In the genomic region with DNA sequence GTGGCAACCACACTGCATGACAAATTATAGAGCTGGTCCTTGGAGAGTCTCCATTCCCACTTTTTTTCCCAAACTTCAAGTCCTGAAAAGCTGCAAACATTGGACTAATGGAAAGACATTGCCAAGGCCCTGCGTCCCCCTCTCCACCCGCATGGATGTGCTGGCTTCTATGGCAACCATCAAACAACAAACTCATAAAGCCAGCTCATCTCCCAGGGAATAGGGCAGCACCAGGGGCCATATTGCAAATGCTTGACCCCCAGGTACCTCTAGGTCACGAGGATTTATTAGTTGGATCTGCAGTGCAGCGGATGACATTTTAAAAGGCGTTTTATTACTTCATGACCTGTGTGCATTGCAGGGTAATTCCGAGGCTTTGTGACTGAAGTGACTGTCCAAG, we compare ENCODE assay signal across 27 mouse cellular contexts.
DNase-seq lines count a peak whose midpoint lies in the region; ATAC-seq lines count a peak whose summit lies in the region.
"Had no signal": no experiment of that assay in that cellular context is flagged by ENCODE, and none has a peak within 500 bp of the region (broad histone marks: within the 10 kb centered on the region; RNA-seq: fewer than 3 reads in every experiment).

No protein-coding gene starts in this region.

- DNase-seq in heart, adult 11 months = peak; percentile 69
- no peak for DNase-seq in heart, embryonic 10.5 days (ENCODE audit: low spot score)
- peak; percentile 49 for DNase-seq in forelimb bud, embryonic 11.5 days (ENCODE audit: low read depth, low spot score)
- peak; percentile 43 for DNase-seq in limb, embryonic 10.5 days (ENCODE audit: low spot score)
- no peak for DNase-seq in cerebellum, adult 11 months
- DNase-seq: adrenal gland, adult 2 months; adrenal gland, postnatal 14 days; cerebellum, adult 18-20 months; cerebellum, adult 9-10 months; cerebellum, postnatal 25 days; gastrocnemius, postnatal 10 days; gastrocnemius, postnatal 36 days; heart, postnatal 10 days; heart, postnatal 36 days had no signal

- H3K9ac ChIP-seq in kidney, embryonic 16.5 days (replicated peaks; ENCODE audit: low read length) = no peak overlapping the region
- H3K9ac ChIP-seq: embryonic facial prominence, embryonic 13.5 days; forebrain, embryonic 12.5 days; forebrain, embryonic 15.5 days; heart, embryonic 12.5 days; heart, embryonic 15.5 days; hindbrain, embryonic 13.5 days had no signal

- no peaks in the 10 kb centered on the region for H3K9me3 ChIP-seq in heart, embryonic 10.5 days
- no peaks in the 10 kb centered on the region for H3K9me3 ChIP-seq in limb, embryonic 10.5 days (replicated peaks)
- no peaks in the 10 kb centered on the region for H3K9me3 ChIP-seq in kidney, embryonic 16.5 days (ENCODE audit: low read length)
- H3K9me3 ChIP-seq: embryonic facial prominence, embryonic 10.5 days; embryonic facial prominence, embryonic 13.5 days; forebrain, embryonic 12.5 days; forebrain, embryonic 15.5 days; heart, embryonic 12.5 days; heart, embryonic 15.5 days; hindbrain, embryonic 10.5 days; hindbrain, embryonic 13.5 days had no signal

- peaks cover 7% of the 10 kb centered on the region for H3K4me1 ChIP-seq in heart, embryonic 10.5 days
- H3K4me1 ChIP-seq in limb, embryonic 10.5 days = peaks cover 84% of the 10 kb centered on the region
- H3K4me1 ChIP-seq in kidney, embryonic 16.5 days (ENCODE audit: insufficient read depth, low read length) = peaks cover 5% of the 10 kb centered on the region; the same call in 1 of the 2 replicates

- no peaks in the 10 kb centered on the region for H3K36me3 ChIP-seq in heart, embryonic 10.5 days
- H3K36me3 ChIP-seq in limb, embryonic 10.5 days = no peaks in the 10 kb centered on the region
- no peaks in the 10 kb centered on the region for H3K36me3 ChIP-seq in kidney, embryonic 16.5 days (ENCODE audit: insufficient read depth, low read length)
- H3K36me3 ChIP-seq: embryonic facial prominence, embryonic 10.5 days; embryonic facial prominence, embryonic 13.5 days; forebrain, embryonic 12.5 days; forebrain, embryonic 15.5 days; heart, embryonic 12.5 days; heart, embryonic 15.5 days; hindbrain, embryonic 10.5 days; hindbrain, embryonic 13.5 days had no signal

- H3K4me3 ChIP-seq in heart, embryonic 10.5 days = no peak overlapping the region
- H3K4me3 ChIP-seq in limb, embryonic 10.5 days = no peak overlapping the region
- no peak overlapping the region for H3K4me3 ChIP-seq in kidney, embryonic 16.5 days (ENCODE audit: low read length)
- H3K4me3 ChIP-seq: embryonic facial prominence, embryonic 10.5 days; embryonic facial prominence, embryonic 13.5 days; erythroblast, embryonic 14.5 days; forebrain, embryonic 12.5 days; forebrain, embryonic 15.5 days; heart, embryonic 12.5 days; heart, embryonic 15.5 days; hindbrain, embryonic 10.5 days; hindbrain, embryonic 13.5 days had no signal

- no peak for ATAC-seq in kidney, embryonic 16.5 days (ENCODE audit: low FRiP score, low TSS enrichment)
- ATAC-seq: CD4-positive, CD25-positive, alpha-beta regulatory T cell, adult 4 months; forebrain, embryonic 15.5 days; hindbrain, embryonic 16.5 days; intestine, postnatal 0 days had no signal

- WGBS in heart, embryonic 10.5 days = 84% methylated on average over 6 of the region's 6 CpGs
- WGBS in limb, embryonic 10.5 days = 24% methylated on average over 6 of the region's 6 CpGs
- WGBS in kidney, embryonic 16.5 days = 38% methylated on average over 6 of the region's 6 CpGs

- no peaks in the 10 kb centered on the region for H3K27me3 ChIP-seq in heart, embryonic 10.5 days (ENCODE audit: insufficient read depth, poor library complexity, severe bottlenecking)
- H3K27me3 ChIP-seq in limb, embryonic 10.5 days (ENCODE audit: low read depth, poor library complexity, severe bottlenecking) = no peaks in the 10 kb centered on the region
- no peaks in the 10 kb centered on the region for H3K27me3 ChIP-seq in kidney, embryonic 16.5 days (ENCODE audit: insufficient read depth, low read length)
- H3K27me3 ChIP-seq: embryonic facial prominence, embryonic 13.5 days; forebrain, embryonic 12.5 days; forebrain, embryonic 15.5 days; heart, embryonic 12.5 days; heart, embryonic 15.5 days; hindbrain, embryonic 13.5 days had no signal

- no peak overlapping the region for H3K4me2 ChIP-seq in kidney, embryonic 16.5 days (replicated peaks; ENCODE audit: low read depth, low read length)
- H3K4me2 ChIP-seq: embryonic facial prominence, embryonic 13.5 days; forebrain, embryonic 12.5 days; forebrain, embryonic 15.5 days; heart, embryonic 12.5 days; heart, embryonic 15.5 days; hindbrain, embryonic 13.5 days had no signal

- no peak overlapping the region for H3K27ac ChIP-seq in heart, embryonic 10.5 days
- peak overlapping the region; percentile 67 for H3K27ac ChIP-seq in limb, embryonic 10.5 days
- no peak overlapping the region for H3K27ac ChIP-seq in kidney, embryonic 16.5 days (ENCODE audit: low read length)
- H3K27ac ChIP-seq: embryonic facial prominence, embryonic 10.5 days; embryonic facial prominence, embryonic 13.5 days; forebrain, embryonic 12.5 days; forebrain, embryonic 15.5 days; heart, embryonic 15.5 days; hindbrain, embryonic 10.5 days; hindbrain, embryonic 13.5 days had no signal

Comparison
In these comparisons a context has a peak if more than half of its experiments do, and no peak if none do; other contexts are left out.
1. DNase-seq: peak in heart, adult 11 months (single experiment), forelimb bud, embryonic 11.5 days (single experiment) and limb, embryonic 10.5 days (single experiment); none in heart, embryonic 10.5 days (single experiment) and cerebellum, adult 11 months (single experiment).